Mouse (Mus musculus) hindbrain, embryonic 12.5 days (tissue): Measurements from ENCODE around the gene Sema3a. TPM values are rescaled to one million over a fixed set of nuclear protein-coding genes. Genes with fewer than 3 reads are reported as not detected.

ENCODE experiments used
- ATAC-seq: fragments of 200-750 bp; cut with Nextera tagmentation; 2 replicates; pipeline ENCODE4 v1.8.0; 2017; ENCODE audit warnings: moderate TSS enrichment; ENCODE audit not compliant: low FRiP score
- H3K27ac ChIP-seq: fragments of 300-500 bp; sonication (generic); 2 replicates; pipeline ENCODE4 v1.5.1; 2016; ENCODE audit warnings: mild to moderate bottlenecking
- H3K27me3 ChIP-seq: fragments of 300-500 bp; sonication (generic); 2 replicates; pipeline ENCODE4 v1.6.1; 2016; ENCODE audit warnings: mild to moderate bottlenecking
- H3K36me3 ChIP-seq: fragments of 300-500 bp; sonication (generic); 2 replicates; pipeline ENCODE4 v1.6.1; 2016; ENCODE audit warnings: mild to moderate bottlenecking
- H3K4me1 ChIP-seq: fragments of 300-500 bp; sonication (generic); 2 replicates; pipeline ENCODE4 v1.6.1; 2016
- H3K4me2 ChIP-seq: fragments of 300-500 bp; sonication (generic); replicated peaks from 2 replicates; pipeline ENCODE4 v1.6.1; 2016; ENCODE audit warnings: mild to moderate bottlenecking
- H3K4me3 ChIP-seq: fragments of 300-500 bp; sonication (generic); 2 replicates; pipeline ENCODE4 v1.5.1; 2016; ENCODE audit warnings: mild to moderate bottlenecking
- H3K9ac ChIP-seq: fragments of 300-500 bp; sonication (generic); 2 replicates; pipeline ENCODE4 v1.6.1; 2016; ENCODE audit warnings: mild to moderate bottlenecking, moderate library complexity
- H3K9me3 ChIP-seq: fragments of 300-500 bp; sonication (generic); replicated peaks from 2 replicates; pipeline ENCODE4 v1.6.1; 2016; ENCODE audit warnings: mild to moderate bottlenecking
- WGBS: fragments of 180-500 bp; shearing (Covaris S2); methylation state at CpG from one replicate; pipeline ENCODE4 v1.1.7; 2016; 5-methylcytosine and 5-hydroxymethylcytosine counted together
- polyA plus RNA-seq: library from polyadenylated mRNA; unstranded; fragments of >200 nt; fragmentation: Nextera tagmentation; extraction: Ambion mirVana; gene quantifications from 2 replicates; pipeline ENCODE4 v1.2.1, GENCODE M21; 2016

Sema3a gene
- polyA plus RNA-seq, result 30.9 and 40.6 TPM in 2 replicates

- H3K4me1 ChIP-seq, result peaks cover 5% of the 10 kb centered on the region; the same call in 1 of the 2 replicates
- peak within 1 kb of the TSS; percentile 62; the same call in 1 of the 2 replicates for H3K27ac ChIP-seq
- H3K4me3 ChIP-seq, result peak within 1 kb of the TSS; percentile 20
- 53% methylated on average over 13 of the region's 13 CpGs for WGBS
- no peaks in the 10 kb centered on the region for H3K9me3 ChIP-seq
- no peaks in the 10 kb centered on the region for H3K27me3 ChIP-seq
- H3K4me2 ChIP-seq, result peak within 1 kb of the TSS; percentile 33
- no peaks in the 10 kb centered on the region for H3K36me3 ChIP-seq
- H3K9ac ChIP-seq, result no peak within 1 kb of the TSS
- peak; percentile 75 for ATAC-seq
Measured at GRCm38 (mm10) chr5:13125241-13125692, at the start of gene Sema3a. TSS of gene Sema3a (plus strand) at chr5:13125414.

DNA sequence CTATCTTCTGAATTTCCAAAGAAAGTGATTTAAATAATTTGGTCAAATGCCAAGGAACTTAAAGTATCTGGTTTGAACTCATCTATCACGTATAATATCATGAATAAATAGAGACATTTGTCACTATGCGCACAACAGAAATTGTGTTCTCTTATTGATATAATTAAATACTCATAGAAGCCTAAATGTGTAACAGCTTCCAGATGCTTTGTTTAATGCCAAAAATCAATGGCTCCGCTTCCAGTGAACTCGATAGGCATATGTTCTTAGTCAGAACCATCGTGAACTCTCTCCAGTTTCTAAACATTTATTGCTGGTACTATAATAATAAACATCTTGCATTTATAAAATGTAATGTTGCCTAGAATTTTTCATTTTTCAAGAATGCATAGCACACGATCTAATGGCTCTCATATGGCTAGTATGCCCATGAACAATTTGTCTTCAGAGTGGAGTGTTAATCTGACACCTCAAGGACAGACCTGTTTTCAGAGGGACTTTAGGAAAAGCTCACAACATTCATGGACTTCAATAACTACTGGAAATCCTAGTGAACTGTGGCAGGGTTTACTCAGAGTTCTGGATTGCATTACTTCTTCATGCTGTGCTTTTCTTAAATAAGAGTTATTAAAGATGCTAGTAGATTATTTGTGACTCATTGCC lies 40.3 kb upstream of the Sema3a start:
- no peaks in the 10 kb centered on the region for H3K36me3 ChIP-seq
- no peaks in the 10 kb centered on the region for H3K4me1 ChIP-seq
- H3K4me2 ChIP-seq, result no peak overlapping the region
- ATAC-seq, result no peak
- H3K4me3 ChIP-seq, result no peak overlapping the region
- H3K9ac ChIP-seq, result no peak overlapping the region
- H3K27me3 ChIP-seq, result no peaks in the 10 kb centered on the region
- 84% methylated on average over 6 of the region's 6 CpGs for WGBS
- no peaks in the 10 kb centered on the region for H3K9me3 ChIP-seq
- H3K27ac ChIP-seq, result no peak overlapping the region

DNA sequence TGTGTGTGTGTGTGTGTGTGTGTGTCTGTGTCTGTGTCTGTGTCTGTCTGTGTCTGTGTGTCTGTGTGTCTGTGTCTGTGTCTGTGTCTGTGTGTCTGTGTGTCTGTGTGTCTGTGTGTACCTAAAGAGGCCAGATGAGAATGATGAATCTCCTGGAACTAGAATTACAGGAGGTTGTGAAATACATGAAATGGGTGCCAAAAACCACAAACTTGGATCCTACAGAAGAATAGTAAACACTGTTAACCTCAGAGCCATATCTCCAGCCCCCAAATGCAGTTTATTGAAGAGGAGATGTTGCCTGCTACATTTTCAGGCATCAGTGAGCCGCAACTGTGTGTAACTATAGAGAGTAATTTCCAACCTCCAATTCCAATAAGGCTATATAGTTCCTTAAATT lies 34.8 kb upstream of the Sema3a start:
- H3K4me2 ChIP-seq, result no peak overlapping the region
- H3K36me3 ChIP-seq, result no peaks in the 10 kb centered on the region
- 97% methylated on average over 1 of the region's 1 CpGs for WGBS
- H3K4me1 ChIP-seq, result no peaks in the 10 kb centered on the region
- no peak for ATAC-seq
- H3K27me3 ChIP-seq, result no peaks in the 10 kb centered on the region
- H3K9me3 ChIP-seq, result no peaks in the 10 kb centered on the region
- H3K4me3 ChIP-seq, result no peak overlapping the region
- no peak overlapping the region for H3K27ac ChIP-seq
- H3K9ac ChIP-seq, result no peak overlapping the region

- Histone ChIP-seq H3K4me3 (no peak overlapping the region), H3K9me3 (no peaks in the 10 kb centered on the region), H3K27ac (no peak overlapping the region), H3K27me3 (no peaks in the 10 kb centered on the region), H3K4me2 (no peak overlapping the region), H3K9ac (no peak overlapping the region), H3K36me3 (no peaks in the 10 kb centered on the region), H3K4me1 (no peaks in the 10 kb centered on the region)
- WGBS, result 59% methylated on average over 2 of the region's 2 CpGs
- ATAC-seq, result no peak
Measured at GRCm38 (mm10) chr5:13109522-13109921, 15.7 kb upstream of the Sema3a start.

DNA sequence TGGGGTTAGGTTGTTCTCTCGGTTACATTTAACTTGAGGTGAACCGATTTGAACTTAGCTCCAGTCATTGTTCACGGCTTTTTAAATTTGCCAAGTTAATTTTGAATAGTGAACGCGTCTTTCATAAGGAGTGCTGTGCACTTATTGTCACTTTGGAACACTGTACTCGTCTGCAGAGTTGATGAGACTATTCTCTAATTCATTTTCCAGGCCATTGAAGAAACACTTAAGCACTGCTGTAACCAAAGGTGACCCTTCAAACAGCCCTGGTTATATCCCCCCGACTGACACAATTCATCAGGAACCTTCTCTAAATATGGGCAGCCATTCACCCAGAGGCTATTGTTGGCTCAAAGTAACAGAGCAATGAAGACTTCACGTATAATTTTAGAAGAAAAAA lies 8.0 kb upstream of the Sema3a start:
- Histone ChIP-seq H3K9me3 (no peaks in the 10 kb centered on the region), H3K4me1 (no peaks in the 10 kb centered on the region), H3K9ac (no peak overlapping the region), H3K36me3 (no peaks in the 10 kb centered on the region), H3K27me3 (no peaks in the 10 kb centered on the region), H3K4me3 (no peak overlapping the region), H3K27ac (no peak overlapping the region), H3K4me2 (no peak overlapping the region)
- WGBS, result 47% methylated on average over 8 of the region's 8 CpGs
- ATAC-seq, result no peak

DNA sequence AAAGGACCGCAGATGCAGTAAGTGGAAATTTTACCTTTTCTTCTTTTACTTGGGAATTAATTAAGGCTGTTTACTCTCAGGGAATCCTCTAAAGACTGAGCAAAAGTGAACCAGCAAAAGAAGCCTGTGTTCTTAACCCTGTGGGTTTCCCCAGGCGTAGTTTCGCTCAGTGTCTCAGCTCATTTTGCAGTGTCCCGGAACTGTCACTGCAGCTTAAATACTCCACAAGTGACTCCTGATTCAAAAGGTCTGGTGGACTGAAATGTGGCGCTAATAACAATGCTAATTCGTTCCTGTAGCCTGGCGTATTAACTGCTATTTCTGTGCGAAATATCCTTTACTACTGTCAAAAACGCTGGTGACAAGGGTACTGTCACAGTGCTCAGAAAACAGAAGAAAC lies 543 bp downstream of the Sema3a start:
- Histone ChIP-seq H3K36me3 (no peaks in the 10 kb centered on the region), H3K27me3 (no peaks in the 10 kb centered on the region), H3K4me1 (peaks cover 5% of the 10 kb centered on the region; the same call in 1 of the 2 replicates), H3K9ac (no peak overlapping the region), H3K9me3 (no peaks in the 10 kb centered on the region), H3K4me2 (peak overlapping the region; percentile 33), H3K27ac (peak overlapping the region; percentile 62; the same call in 1 of the 2 replicates), H3K4me3 (peak overlapping the region; percentile 20)
- ATAC-seq, result 0 out of 2 replicates have a peak, but pooled peaks have one; percentile 16
- 64% methylated on average over 9 of the region's 9 CpGs for WGBS

- Histone ChIP-seq H3K27me3 (no peaks in the 10 kb centered on the region), H3K9ac (no peak overlapping the region), H3K4me3 (0 out of 2 replicates have a peak overlapping the region, but pooled peaks have one; percentile 20), H3K36me3 (no peaks in the 10 kb centered on the region), H3K4me1 (peaks cover 5% of the 10 kb centered on the region; the same call in 1 of the 2 replicates), H3K27ac (no peak overlapping the region), H3K4me2 (no peak overlapping the region), H3K9me3 (no peaks in the 10 kb centered on the region)
- ATAC-seq, result no peak
- WGBS, result 68% methylated on average over 4 of the region's 4 CpGs
Measured at GRCm38 (mm10) chr5:13126196-13126595, 982 bp downstream of the Sema3a start.

DNA sequence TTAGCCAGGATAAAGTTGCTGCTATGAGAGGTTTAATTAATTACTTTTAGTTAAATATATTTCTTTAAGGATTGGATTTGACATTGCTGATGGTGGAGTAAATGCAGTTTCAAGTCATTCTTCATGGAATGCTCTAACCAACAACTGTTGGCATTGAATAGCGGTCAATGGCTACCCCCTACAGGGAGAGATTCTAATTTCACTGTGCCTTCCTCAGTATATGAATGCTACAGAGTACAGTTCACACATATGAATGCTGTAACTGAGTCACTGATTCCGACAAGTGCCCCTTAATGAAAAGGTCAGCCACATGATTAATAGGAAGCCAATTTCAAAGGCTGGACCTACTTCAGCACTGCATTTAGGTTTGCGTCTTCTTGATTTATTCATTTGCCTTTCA lies 1.9 kb downstream of the Sema3a start:
- H3K9ac ChIP-seq, result no peak overlapping the region
- no peak overlapping the region for H3K27ac ChIP-seq
- H3K4me1 ChIP-seq, result peaks cover 5% of the 10 kb centered on the region; the same call in 1 of the 2 replicates
- ATAC-seq, result no peak
- no peaks in the 10 kb centered on the region for H3K36me3 ChIP-seq
- no peak overlapping the region for H3K4me2 ChIP-seq
- H3K9me3 ChIP-seq, result no peaks in the 10 kb centered on the region
- no peak overlapping the region for H3K4me3 ChIP-seq
- H3K27me3 ChIP-seq, result no peaks in the 10 kb centered on the region
- WGBS, result 51% methylated on average over 3 of the region's 3 CpGs

- no peak overlapping the region for H3K4me3 ChIP-seq
- no peaks in the 10 kb centered on the region for H3K4me1 ChIP-seq
- no peaks in the 10 kb centered on the region for H3K27me3 ChIP-seq
- no peak overlapping the region for H3K9ac ChIP-seq
- no peak for ATAC-seq
- no peak overlapping the region for H3K27ac ChIP-seq
- H3K9me3 ChIP-seq, result no peaks in the 10 kb centered on the region
- H3K4me2 ChIP-seq, result no peak overlapping the region
- 61% methylated on average over 7 of the region's 7 CpGs for WGBS
- H3K36me3 ChIP-seq, result no peaks in the 10 kb centered on the region
Measured at GRCm38 (mm10) chr5:13144733-13145457, 19.7 kb downstream of the Sema3a start.

- Histone ChIP-seq H3K9me3 (no peaks in the 10 kb centered on the region), H3K27ac (no peak overlapping the region), H3K4me3 (no peak overlapping the region), H3K36me3 (no peaks in the 10 kb centered on the region), H3K4me2 (no peak overlapping the region), H3K4me1 (no peaks in the 10 kb centered on the region), H3K9ac (no peak overlapping the region), H3K27me3 (no peaks in the 10 kb centered on the region)
- no peak for ATAC-seq
- 77% methylated on average over 5 of the region's 5 CpGs for WGBS
Measured at GRCm38 (mm10) chr5:13149909-13150308, 24.7 kb downstream of the Sema3a start.

DNA sequence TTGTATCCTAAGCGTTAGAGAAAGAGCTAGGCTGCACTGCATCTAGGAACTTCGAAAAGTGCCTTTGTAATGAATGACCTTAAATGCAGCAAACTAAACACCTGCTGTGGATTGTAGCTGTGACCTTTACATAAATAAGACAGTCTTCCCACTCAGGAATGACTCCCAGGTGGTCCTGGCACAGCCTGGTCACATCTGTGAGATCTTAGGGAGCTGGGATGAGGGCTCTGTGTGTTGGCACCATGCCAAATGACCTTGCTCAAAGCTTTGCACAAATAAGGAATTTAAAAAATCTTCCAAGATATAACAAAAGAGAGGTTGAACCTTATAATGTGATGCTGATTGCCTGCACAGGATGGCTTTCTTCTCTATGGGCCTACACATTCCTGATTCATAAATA lies 25.8 kb downstream of the Sema3a start:
- Histone ChIP-seq H3K9ac (no peak overlapping the region), H3K36me3 (no peaks in the 10 kb centered on the region), H3K4me1 (no peaks in the 10 kb centered on the region), H3K9me3 (no peaks in the 10 kb centered on the region), H3K4me3 (no peak overlapping the region), H3K27ac (no peak overlapping the region), H3K27me3 (no peaks in the 10 kb centered on the region), H3K4me2 (no peak overlapping the region)
- WGBS, result 60% methylated on average over 2 of the region's 2 CpGs
- ATAC-seq, result no peak

DNA sequence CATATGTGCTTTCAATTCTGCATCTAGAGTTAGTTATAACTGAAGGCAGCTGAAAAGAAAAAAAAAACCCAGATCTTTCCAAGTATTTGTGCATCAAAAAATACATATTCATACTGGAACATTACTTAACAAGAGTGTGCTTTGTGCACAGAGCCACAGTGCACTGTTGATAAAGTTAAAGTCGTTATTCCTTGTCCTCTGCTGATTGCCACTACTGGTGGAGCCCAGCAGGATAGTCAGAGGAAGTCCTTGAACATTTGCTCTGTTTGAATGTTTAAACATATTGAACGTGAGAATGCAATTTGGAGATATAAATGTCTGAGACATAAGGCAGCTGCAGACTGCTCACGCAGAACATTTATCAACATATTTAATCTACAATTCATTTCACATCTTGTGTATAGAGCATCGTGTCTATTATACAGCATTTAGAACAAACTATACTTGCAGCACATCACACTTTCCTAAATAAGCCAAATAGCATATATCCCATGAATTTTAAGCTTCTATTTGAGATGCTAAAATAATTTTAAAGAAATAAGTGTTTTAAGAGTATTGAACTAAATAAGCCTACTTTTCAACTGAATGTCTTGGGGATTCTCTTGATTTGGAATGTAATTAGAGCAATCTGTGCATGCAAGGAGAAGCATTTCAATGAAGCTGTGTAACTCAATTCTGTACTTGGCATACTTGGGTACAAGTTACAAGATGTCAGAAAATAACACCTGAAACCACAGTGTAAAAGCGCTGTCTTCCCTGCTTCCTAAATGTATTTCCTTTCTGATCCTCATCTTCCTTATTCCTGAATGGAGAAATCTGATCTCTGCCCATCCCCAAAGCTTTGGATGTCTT lies 32.8 kb downstream of the Sema3a start:
- Histone ChIP-seq H3K27ac (no peak overlapping the region), H3K4me3 (no peak overlapping the region), H3K4me1 (no peaks in the 10 kb centered on the region), H3K9ac (no peak overlapping the region), H3K36me3 (no peaks in the 10 kb centered on the region), H3K9me3 (no peaks in the 10 kb centered on the region), H3K27me3 (no peaks in the 10 kb centered on the region), H3K4me2 (no peak overlapping the region)
- WGBS, result 76% methylated on average over 5 of the region's 5 CpGs
- no peak for ATAC-seq
